Mouse (Mus musculus) heart, embryonic 13.5 days (tissue): ENCODE measurements at regions not wholly inside any gene's neighbourhood (a gene's known extent, or its start where the extent isn't known, plus 50 kb on each side); places are given as distances from the start of the nearest gene placed in this dataset.

Source experiments
- ATAC-seq: fragments of 200-750 bp; cut with Nextera tagmentation; 2 replicates; pipeline ENCODE4 v1.8.0; 2017; ENCODE audit warnings: moderate TSS enrichment; ENCODE audit not compliant: insufficient number of reproducible peaks, low FRiP score, low TSS enrichment; ENCODE audit errors: extremely low read depth
- H3K27ac ChIP-seq: fragments of 300-500 bp; sonication (generic); replicated peaks from 2 replicates; pipeline ENCODE4 v1.5.1; 2015; ENCODE audit warnings: moderate library complexity, mild to moderate bottlenecking, inconsistent platforms
- H3K27me3 ChIP-seq: fragments of 300-500 bp; sonication (generic); replicated peaks from 2 replicates; pipeline ENCODE4 v1.6.1; 2015; ENCODE audit warnings: mild to moderate bottlenecking, inconsistent platforms
- H3K36me3 ChIP-seq: fragments of 300-500 bp; sonication (generic); 2 replicates; pipeline ENCODE4 v1.6.1; 2015; ENCODE audit warnings: mild to moderate bottlenecking, inconsistent platforms
- H3K4me1 ChIP-seq: fragments of 300-500 bp; sonication (generic); 2 replicates; pipeline ENCODE4 v1.6.1; 2015; ENCODE audit warnings: inconsistent platforms
- H3K4me2 ChIP-seq: fragments of 300-500 bp; sonication (generic); 2 replicates; pipeline ENCODE4 v1.6.1; 2015; ENCODE audit warnings: inconsistent platforms, mild to moderate bottlenecking, moderate library complexity
- H3K4me3 ChIP-seq: fragments of 300-500 bp; sonication (generic); 2 replicates; pipeline ENCODE4 v1.5.1; 2015; ENCODE audit warnings: moderate library complexity, mild to moderate bottlenecking, inconsistent platforms
- H3K9ac ChIP-seq: fragments of 300-500 bp; sonication (generic); 2 replicates; pipeline ENCODE4 v1.6.1; 2015; ENCODE audit warnings: inconsistent platforms, mild to moderate bottlenecking, moderate library complexity
- H3K9me3 ChIP-seq: fragments of 300-500 bp; sonication (generic); 2 replicates; pipeline ENCODE4 v1.6.1; 2016; ENCODE audit warnings: inconsistent platforms
- WGBS: fragments of 180-500 bp; shearing (Covaris S2); methylation state at CpG from one replicate; pipeline ENCODE4 v1.1.7; 2015; ENCODE audit warnings: mixed read lengths; 5-methylcytosine and 5-hydroxymethylcytosine counted together

DNA sequence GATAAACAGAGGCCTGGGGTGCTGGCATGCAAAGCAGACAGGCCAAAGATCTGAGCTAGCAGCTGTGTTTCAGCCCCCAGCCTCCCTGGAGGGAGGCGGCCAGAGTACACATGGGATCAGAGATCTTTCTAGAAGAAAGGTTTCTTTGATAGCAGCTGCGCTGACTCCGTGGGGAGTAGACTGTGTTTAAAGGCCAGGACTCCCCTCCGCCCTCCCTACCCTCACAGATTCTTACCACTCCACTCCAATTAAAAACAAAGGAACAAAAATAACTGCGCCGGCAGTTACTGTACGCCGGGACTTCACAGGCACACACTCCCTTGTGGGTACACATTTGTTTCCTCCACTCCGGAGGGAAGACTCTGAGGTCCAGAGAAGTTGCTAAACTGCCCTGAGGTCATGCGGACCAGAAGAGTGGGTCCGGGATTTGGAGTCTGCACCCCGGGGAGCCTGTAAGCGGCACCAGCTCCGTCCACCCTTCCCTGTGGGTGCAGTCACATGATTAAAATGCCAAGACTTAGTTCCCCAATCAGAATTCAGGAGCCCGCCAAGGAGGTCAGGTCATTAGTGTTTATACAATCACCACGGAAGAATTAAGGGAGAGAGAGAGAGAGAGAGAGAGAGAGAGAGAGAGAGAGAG is 411.5 kb downstream of the Zfp536 start:
- Histone ChIP-seq H3K27me3 (peaks cover 5% of the 10 kb centered on the region; the same call in 1 of the 2 replicates), H3K27ac (peak overlapping the region; percentile 41), H3K9me3 (no peaks in the 10 kb centered on the region), H3K4me3 (peak overlapping the region; percentile 47), H3K9ac (peak overlapping the region; percentile 74), H3K4me1 (peaks cover 33% of the 10 kb centered on the region), H3K36me3 (no peaks in the 10 kb centered on the region), H3K4me2 (peak overlapping the region; percentile 75)
- whole genome bisulfite sequencing: 3% methylated on average over 16 of the region's 16 CpGs
- peak; percentile 22; the same call in 1 of the 2 replicates for ATAC-seq

DNA sequence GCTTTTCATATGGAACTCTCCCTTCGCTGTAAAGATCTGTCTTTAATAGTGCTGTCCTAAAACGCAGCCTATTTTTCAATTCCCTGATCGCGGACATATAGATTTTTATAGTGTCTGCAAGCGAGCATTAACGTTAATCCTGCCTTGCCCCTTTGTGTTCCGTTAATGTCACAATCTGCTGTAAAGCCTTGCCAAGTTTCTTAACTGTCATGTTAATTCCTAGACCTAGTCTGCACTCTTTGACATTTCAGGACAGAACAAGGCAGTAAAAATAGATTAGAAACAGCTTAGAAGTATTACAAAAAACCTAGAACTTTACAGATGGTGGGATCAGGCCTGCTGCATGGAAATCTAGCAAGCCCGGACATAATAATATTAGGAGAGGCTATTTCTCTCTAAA is 410.6 kb downstream of the Zfp536 start:
- Histone ChIP-seq H3K4me2 (peak overlapping the region; percentile 75), H3K4me1 (peaks cover 33% of the 10 kb centered on the region), H3K27ac (peak overlapping the region; percentile 54; the same call in 1 of the 2 replicates), H3K9ac (peak overlapping the region; percentile 74; the same call in 1 of the 2 replicates), H3K36me3 (no peaks in the 10 kb centered on the region), H3K27me3 (no peaks in the 10 kb centered on the region), H3K4me3 (peak overlapping the region; percentile 47; the same call in 1 of the 2 replicates), H3K9me3 (no peaks in the 10 kb centered on the region)
- WGBS: 46% methylated on average over 8 of the region's 8 CpGs
- no peak for ATAC-seq

DNA sequence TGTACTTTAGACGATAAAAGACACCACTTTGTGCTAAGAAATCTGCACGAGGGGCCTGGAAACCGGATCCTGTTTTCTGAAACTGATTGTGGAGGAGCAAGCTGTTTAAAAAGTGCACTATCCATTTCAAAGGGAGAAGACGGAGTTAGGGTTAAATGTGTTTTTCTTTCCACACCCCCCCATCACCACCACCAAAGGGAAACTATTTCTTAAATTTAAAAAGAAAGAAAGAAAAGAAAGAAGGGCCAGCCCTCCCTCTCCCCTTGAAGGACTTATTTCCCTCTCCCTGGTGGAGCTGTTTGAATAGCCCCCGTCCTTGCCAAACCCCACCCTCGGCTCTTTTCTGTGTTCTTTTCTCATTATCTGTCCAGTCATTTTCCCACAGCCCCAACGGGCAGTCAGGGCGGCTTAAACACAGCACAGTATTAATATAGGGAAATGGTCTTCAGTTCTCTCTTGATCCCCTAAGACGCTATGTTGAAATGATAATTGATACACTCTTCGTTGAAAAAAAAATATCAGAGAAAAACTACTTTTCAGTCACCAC is 409.7 kb downstream of the Zfp536 start:
- Histone ChIP-seq H3K4me1 (peaks cover 33% of the 10 kb centered on the region), H3K27ac (peak overlapping the region; percentile 38; the same call in 1 of the 2 replicates), H3K36me3 (no peaks in the 10 kb centered on the region), H3K9me3 (no peaks in the 10 kb centered on the region), H3K9ac (no peak overlapping the region), H3K27me3 (no peaks in the 10 kb centered on the region), H3K4me3 (no peak overlapping the region), H3K4me2 (peak overlapping the region; percentile 13; the same call in 1 of the 2 replicates)
- ATAC-seq: no peak
- WGBS: 39% methylated on average over 10 of the region's 10 CpGs

DNA sequence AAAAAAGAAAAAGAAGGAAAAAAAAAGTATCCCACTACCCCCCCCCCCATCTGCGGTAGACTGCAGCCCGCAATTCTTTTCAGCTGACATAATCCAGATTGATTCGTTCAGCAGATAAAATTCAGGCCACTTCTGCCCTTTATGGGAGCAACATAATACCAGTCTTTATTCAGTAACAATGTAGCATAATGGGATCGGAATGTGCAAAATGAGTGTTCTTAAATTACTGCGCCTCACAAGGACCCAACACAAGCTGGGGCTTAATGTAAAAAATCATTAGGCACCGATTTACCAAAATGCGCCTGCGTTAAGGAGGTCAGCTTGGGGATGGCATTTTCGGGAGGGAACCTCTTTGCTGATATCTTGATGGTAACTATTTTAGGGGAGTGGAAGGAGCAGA is 409.2 kb downstream of the Zfp536 start:
- H3K4me1 ChIP-seq: peaks cover 33% of the 10 kb centered on the region

DNA sequence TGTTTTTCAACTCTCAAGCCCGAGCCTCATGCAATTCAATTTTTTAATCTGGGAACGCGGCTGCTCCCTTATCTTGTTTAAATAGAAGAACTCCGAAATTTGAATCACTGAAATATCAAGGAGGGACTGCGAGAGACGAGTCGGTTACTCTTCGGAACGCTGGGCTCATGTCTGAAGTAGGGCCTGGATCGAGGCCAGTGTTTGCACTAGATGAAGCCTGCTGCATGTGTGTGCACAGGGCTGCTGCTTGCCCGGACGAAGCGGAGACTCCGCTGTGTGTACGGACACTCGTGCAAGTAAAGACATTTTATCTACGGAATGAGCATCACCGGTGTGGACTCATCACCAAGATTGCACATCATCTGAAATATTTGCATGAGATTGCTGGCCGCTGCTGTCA is 407.4 kb downstream of the Zfp536 start:
- Histone ChIP-seq H3K9ac (no peak overlapping the region), H3K4me2 (no peak overlapping the region)
- 71% methylated on average over 19 of the region's 19 CpGs for WGBS

More for the DNA sequence above, 409.2 kb downstream of the Zfp536 start:
- peak overlapping the region; percentile 13; the same call in 1 of the 2 replicates for H3K4me2 ChIP-seq
- 49% methylated on average over 9 of the region's 9 CpGs for WGBS
- no peak overlapping the region for H3K4me3 ChIP-seq
- H3K9me3 ChIP-seq: no peaks in the 10 kb centered on the region
- no peaks in the 10 kb centered on the region for H3K36me3 ChIP-seq
- no peaks in the 10 kb centered on the region for H3K27me3 ChIP-seq
- no peak overlapping the region for H3K27ac ChIP-seq
- H3K9ac ChIP-seq: no peak overlapping the region
- no peak for ATAC-seq

DNA sequence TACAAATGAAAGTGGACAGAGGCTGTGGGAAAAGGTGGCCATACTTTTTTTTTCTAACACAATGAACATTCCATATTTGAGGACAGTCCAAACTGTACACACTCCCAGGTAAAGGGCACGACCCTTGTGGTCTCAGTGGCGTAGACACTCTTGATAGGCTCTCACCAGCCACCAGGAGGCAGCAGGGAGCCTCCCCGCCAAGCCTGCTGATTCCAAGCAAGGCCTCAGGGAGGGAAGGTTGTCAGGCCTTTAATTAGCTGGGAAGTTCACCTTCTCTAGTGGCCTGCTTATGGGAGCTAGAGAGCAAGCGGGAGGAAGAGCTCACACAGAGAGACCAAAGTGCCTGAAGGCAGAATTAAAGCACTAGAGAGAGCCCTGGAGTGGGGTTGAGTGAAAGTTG is 403.7 kb downstream of the Zfp536 start:
- Histone ChIP-seq H3K4me3 (no peak overlapping the region), H3K9me3 (no peaks in the 10 kb centered on the region), H3K36me3 (no peaks in the 10 kb centered on the region), H3K4me1 (0 out of 2 replicates have a peak, but pooled peaks cover 5% of the 10 kb centered on the region), H3K4me2 (no peak overlapping the region), H3K27me3 (no peaks in the 10 kb centered on the region), H3K27ac (no peak overlapping the region), H3K9ac (no peak overlapping the region)
- 35% methylated on average over 4 of the region's 4 CpGs for WGBS
- ATAC-seq: no peak

More for the DNA sequence above, 407.4 kb downstream of the Zfp536 start:
- ATAC-seq: no peak
- Histone ChIP-seq H3K27ac (no peak overlapping the region), H3K9me3 (no peaks in the 10 kb centered on the region), H3K4me1 (peaks cover 33% of the 10 kb centered on the region), H3K27me3 (no peaks in the 10 kb centered on the region), H3K36me3 (no peaks in the 10 kb centered on the region), H3K4me3 (no peak overlapping the region)

- Histone ChIP-seq H3K9ac (no peak overlapping the region), H3K36me3 (no peaks in the 10 kb centered on the region)
- ATAC-seq: no peak
These were observed 399.6 kb downstream of the Zfp536 start for GRCm38 (mm10) chr7:37373864-37374263.

GRCm38 (mm10) chr7:37375044-37375443 is 398.4 kb downstream of the Zfp536 start:
- no peaks in the 10 kb centered on the region for H3K9me3 ChIP-seq
- WGBS: 69% methylated on average over 9 of the region's 9 CpGs
- H3K27ac ChIP-seq: no peak overlapping the region
- no peak overlapping the region for H3K4me2 ChIP-seq
- no peaks in the 10 kb centered on the region for H3K36me3 ChIP-seq
- H3K9ac ChIP-seq: no peak overlapping the region
- no peak for ATAC-seq
- H3K4me3 ChIP-seq: no peak overlapping the region
- peaks cover 17% of the 10 kb centered on the region for H3K27me3 ChIP-seq
- peaks cover 9% of the 10 kb centered on the region for H3K4me1 ChIP-seq

More at GRCm38 (mm10) chr7:37373864-37374263, 399.6 kb downstream of the Zfp536 start:
- 14% methylated on average over 11 of the region's 11 CpGs for WGBS
- Histone ChIP-seq H3K9me3 (no peaks in the 10 kb centered on the region), H3K4me1 (peaks cover 9% of the 10 kb centered on the region), H3K4me2 (peak overlapping the region; percentile 49), H3K4me3 (no peak overlapping the region), H3K27me3 (peaks cover 17% of the 10 kb centered on the region), H3K27ac (no peak overlapping the region)

DNA sequence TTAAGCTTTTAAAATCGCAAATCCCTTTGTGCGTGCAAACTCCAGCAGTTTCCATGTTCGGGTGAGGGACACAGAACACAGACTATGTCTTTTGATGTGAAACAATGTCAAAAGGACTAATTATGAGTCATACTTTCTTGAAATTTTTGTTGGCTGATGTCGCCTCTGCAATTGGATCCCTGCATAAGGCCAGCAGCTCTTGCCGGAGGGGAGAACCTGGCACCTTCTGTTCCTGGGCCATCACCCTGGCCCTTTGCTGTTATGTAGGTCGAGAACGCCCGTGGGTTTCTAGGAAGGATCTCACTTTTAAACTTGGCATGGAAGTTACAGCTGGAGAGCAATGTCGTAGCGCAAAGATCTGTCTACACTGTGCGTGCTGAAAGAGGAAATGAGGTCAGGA is 397.9 kb downstream of the Zfp536 start:
- Histone ChIP-seq H3K4me3 (no peak overlapping the region), H3K9ac (no peak overlapping the region), H3K9me3 (no peaks in the 10 kb centered on the region), H3K27ac (no peak overlapping the region), H3K27me3 (peaks cover 17% of the 10 kb centered on the region), H3K36me3 (no peaks in the 10 kb centered on the region), H3K4me2 (no peak overlapping the region), H3K4me1 (peaks cover 9% of the 10 kb centered on the region)
- WGBS: 53% methylated on average over 11 of the region's 11 CpGs
- no peak for ATAC-seq

GRCm38 (mm10) chr7:37376207-37376606 is 397.2 kb downstream of the Zfp536 start:
- Histone ChIP-seq H3K4me1 (peaks cover 9% of the 10 kb centered on the region), H3K36me3 (no peaks in the 10 kb centered on the region), H3K4me3 (no peak overlapping the region), H3K4me2 (no peak overlapping the region), H3K27ac (no peak overlapping the region), H3K27me3 (peaks cover 21% of the 10 kb centered on the region), H3K9ac (no peak overlapping the region), H3K9me3 (no peaks in the 10 kb centered on the region)
- 17% methylated on average over 6 of the region's 6 CpGs for WGBS
- no peak for ATAC-seq

DNA sequence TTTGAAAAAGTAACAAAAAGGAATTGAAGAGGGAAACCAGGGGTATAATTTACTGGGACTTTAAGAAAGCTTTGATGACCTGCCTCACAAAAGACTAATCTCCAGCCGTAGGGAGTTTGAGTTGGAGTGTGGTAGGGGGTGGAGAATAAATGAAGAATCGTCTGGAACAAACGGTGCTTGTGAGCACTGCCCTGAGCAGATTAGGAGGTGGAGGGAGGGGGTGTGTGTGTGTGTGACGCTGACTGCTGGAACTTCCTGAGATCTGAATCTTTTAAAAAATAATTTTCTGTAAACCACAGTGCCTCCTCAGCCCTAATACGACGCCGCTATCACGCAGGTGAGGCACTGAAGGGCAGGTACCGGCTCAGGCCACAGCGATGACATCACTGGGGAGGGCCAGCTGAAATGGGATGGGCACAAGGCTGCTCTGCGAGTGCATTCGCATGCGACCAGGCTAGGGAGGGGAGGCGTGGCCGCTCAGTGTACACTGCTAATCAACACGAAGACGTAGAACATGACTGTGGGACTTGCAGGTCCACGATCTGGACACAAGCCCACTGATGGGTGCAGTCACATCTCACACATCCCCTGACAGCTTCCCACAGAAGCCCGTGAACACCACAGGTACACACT is 395.4 kb downstream of the Zfp536 start:
- H3K4me3 ChIP-seq: 0 out of 2 replicates have a peak overlapping the region, but pooled peaks have one; percentile 6
- H3K27ac ChIP-seq: no peak overlapping the region
- WGBS: 40% methylated on average over 19 of the region's 19 CpGs
- no peak for ATAC-seq
- H3K27me3 ChIP-seq: peaks cover 24% of the 10 kb centered on the region
- peak overlapping the region; percentile 42 for H3K4me2 ChIP-seq
- H3K36me3 ChIP-seq: no peaks in the 10 kb centered on the region
- peaks cover 9% of the 10 kb centered on the region for H3K4me1 ChIP-seq
- no peaks in the 10 kb centered on the region for H3K9me3 ChIP-seq
- H3K9ac ChIP-seq: 0 out of 2 replicates have a peak overlapping the region, but pooled peaks have one; percentile 24
